Mouse (Mus musculus) hindbrain, embryonic 13.5 days (tissue): ENCODE data around the gene Gm11273. TPM values are rescaled to one million over a fixed set of nuclear protein-coding genes. Genes with fewer than 3 reads are reported as not detected.
"Not testable (repeated sequence)": the region's sequence is repeated elsewhere in the genome, so short reads cannot be mapped to it uniquely, and the experiment has no call there.

Experiments used
- ATAC-seq: fragments of 200-750 bp; cut with Nextera tagmentation; 2 replicates; pipeline ENCODE4 v1.8.0; 2017; ENCODE audit warnings: moderate TSS enrichment; ENCODE audit not compliant: low FRiP score
- H3K27ac ChIP-seq: fragments of 300-500 bp; sonication (generic); 2 replicates; pipeline ENCODE4 v1.5.1; 2015; ENCODE audit warnings: inconsistent platforms, mild to moderate bottlenecking, moderate library complexity
- H3K27me3 ChIP-seq: fragments of 300-500 bp; sonication (generic); 2 replicates; pipeline ENCODE4 v1.6.1; 2015; ENCODE audit warnings: mild to moderate bottlenecking, inconsistent platforms
- H3K36me3 ChIP-seq: fragments of 300-500 bp; sonication (generic); 2 replicates; pipeline ENCODE4 v1.6.1; 2015; ENCODE audit warnings: mild to moderate bottlenecking, inconsistent platforms
- H3K4me1 ChIP-seq: fragments of 300-500 bp; sonication (generic); replicated peaks from 2 replicates; pipeline ENCODE4 v1.6.1; 2015; ENCODE audit warnings: inconsistent platforms
- H3K4me2 ChIP-seq: fragments of 300-500 bp; sonication (generic); 2 replicates; pipeline ENCODE4 v1.6.1; 2015; ENCODE audit warnings: inconsistent platforms, mild to moderate bottlenecking, moderate library complexity
- H3K4me3 ChIP-seq: fragments of 300-500 bp; sonication (generic); 2 replicates; pipeline ENCODE4 v1.5.1; 2015; ENCODE audit warnings: mild to moderate bottlenecking, inconsistent platforms
- H3K9ac ChIP-seq: fragments of 300-500 bp; sonication (generic); 2 replicates; pipeline ENCODE4 v1.6.1; 2015; ENCODE audit warnings: mild to moderate bottlenecking, inconsistent platforms
- H3K9me3 ChIP-seq: fragments of 300-500 bp; sonication (generic); 2 replicates; pipeline ENCODE4 v1.6.1; 2016; ENCODE audit warnings: inconsistent platforms
- WGBS: fragments of 180-500 bp; shearing (Covaris S2); methylation state at CpG from one replicate; pipeline ENCODE4 v1.1.7; 2015; 5-methylcytosine and 5-hydroxymethylcytosine counted together
- polyA plus RNA-seq: library from polyadenylated mRNA; unstranded; fragments of >200 nt; fragmentation: Nextera tagmentation; extraction: Ambion mirVana; gene quantifications from 2 replicates; pipeline ENCODE4 v1.2.1, GENCODE M21; 2015

The Gm11273 gene
- polyA plus RNA-seq, 1 experiment from 2014 or later: 3.8 TPM

DNA sequence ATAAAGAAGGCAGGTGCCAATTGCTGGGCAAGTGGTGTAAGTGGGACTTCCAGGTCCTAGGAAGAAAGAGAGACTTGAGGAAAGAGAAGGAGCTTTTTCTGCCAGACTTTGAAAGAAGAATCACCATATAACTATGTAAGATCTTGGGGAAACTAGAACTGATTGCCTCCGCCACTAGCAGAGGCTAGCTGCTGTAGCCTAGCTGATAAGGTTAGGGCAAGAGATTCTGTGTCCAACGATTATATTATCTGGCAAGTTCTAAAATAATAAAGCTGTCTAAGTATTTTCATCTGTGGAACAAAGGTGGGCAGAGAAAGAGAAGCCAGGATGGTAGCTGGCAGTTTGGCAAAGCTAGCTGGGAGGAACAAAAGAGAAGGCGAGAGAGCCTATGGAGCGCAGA lies 28.8 kb downstream of the Gm11273 start:
- no peak overlapping the region for H3K4me2 ChIP-seq
- no peak for ATAC-seq
- peaks cover 11% of the 10 kb centered on the region; the same call in 1 of the 2 replicates for H3K27me3 ChIP-seq
- H3K9me3 ChIP-seq: no peaks in the 10 kb centered on the region
- 29% methylated on average over 4 of the region's 4 CpGs for WGBS
- no peaks in the 10 kb centered on the region for H3K36me3 ChIP-seq
- no peak overlapping the region for H3K4me3 ChIP-seq
- no peak overlapping the region for H3K27ac ChIP-seq
- 0 out of 2 replicates have a peak, but pooled peaks cover 3% of the 10 kb centered on the region for H3K4me1 ChIP-seq
- H3K9ac ChIP-seq: no peak overlapping the region

DNA sequence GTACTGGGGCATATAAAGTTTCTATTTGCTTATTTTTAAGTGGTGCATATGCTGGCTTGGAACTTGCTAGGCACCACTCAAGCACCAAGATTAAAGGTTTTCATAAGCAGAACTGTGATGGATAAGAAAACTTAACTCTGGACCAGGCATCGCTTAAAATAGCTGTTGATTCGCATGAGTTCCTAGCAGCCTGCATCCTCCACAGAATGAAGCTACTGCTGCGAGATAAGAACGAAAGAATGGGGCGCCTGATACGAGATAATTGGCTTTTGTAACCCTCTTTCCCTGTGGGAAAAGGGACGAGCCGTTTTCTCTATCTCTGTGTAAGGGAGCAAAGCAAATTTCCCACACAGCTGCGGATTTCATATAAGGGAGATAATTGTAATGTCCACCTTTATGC lies 32.1 kb downstream of the Gm11273 start:
- H3K4me2 ChIP-seq: peak overlapping the region; percentile 78
- no peaks in the 10 kb centered on the region for H3K36me3 ChIP-seq
- no peak overlapping the region for H3K4me3 ChIP-seq
- 0 out of 2 replicates have a peak, but pooled peaks cover 3% of the 10 kb centered on the region for H3K4me1 ChIP-seq
- H3K9ac ChIP-seq: no peak overlapping the region
- WGBS: 29% methylated on average over 9 of the region's 9 CpGs
- no peaks in the 10 kb centered on the region for H3K9me3 ChIP-seq
- ATAC-seq: no peak
- 0 out of 2 replicates have a peak, but pooled peaks cover 10% of the 10 kb centered on the region for H3K27me3 ChIP-seq
- H3K27ac ChIP-seq: no peak overlapping the region

DNA sequence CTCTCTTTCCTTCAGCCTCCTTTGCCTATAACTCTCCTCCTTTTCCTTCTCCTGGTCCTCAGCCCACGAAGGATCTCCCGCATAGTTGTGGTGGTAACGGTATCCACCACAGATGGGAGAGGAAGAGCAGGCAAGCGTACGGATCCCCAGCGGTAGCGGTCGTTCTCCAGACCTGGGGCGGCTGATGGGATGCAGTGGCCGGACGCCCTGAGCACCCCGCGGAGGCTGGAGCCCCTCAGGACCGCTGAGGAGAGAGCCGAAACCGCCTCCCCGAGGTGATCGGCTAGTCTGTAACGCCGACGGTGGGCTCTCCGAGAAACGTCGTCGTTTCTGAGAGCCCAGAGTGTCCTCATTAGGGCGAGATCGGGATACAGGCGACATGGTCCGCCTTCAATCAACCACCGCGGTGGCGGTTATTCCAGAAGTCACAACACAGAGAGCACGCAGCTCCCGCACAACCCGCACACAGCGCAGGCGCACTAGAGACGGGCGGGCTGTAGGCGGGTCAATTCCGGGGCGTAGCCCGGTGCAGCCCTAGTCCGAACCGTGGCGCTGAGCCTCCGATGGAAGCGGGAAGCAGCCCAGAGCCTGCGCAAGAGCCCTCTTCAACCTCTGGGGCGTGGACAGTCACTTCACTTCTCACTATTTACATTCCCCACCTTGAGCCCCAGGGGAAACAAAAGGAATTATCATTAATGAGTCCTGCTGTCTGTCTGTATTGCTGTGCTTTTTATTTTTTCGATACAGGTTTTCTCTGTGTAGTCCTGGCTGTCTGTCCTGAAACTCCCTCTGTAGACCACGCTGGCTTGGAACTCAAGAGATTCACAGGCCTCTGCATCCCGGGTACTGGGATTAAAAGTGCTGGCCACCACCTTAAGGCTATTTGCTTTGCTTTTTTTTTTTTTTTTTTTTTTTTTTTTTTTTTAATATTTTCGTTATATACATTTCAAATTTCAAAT lies 32.9 kb downstream of the Gm11273 start, which contains the start of gene Nkapl:
TSS of gene Nkapl (minus strand) at position 449 of the 959 bp plus-strand sequence.
- Histone ChIP-seq H3K4me1 (0 out of 2 replicates have a peak, but pooled peaks cover 3% of the 10 kb centered on the region), H3K4me3 (peak within 1 kb of the TSS; percentile 58), H3K9me3 (no peaks in the 10 kb centered on the region), H3K4me2 (peak within 1 kb of the TSS; percentile 78), H3K27me3 (0 out of 2 replicates have a peak, but pooled peaks cover 10% of the 10 kb centered on the region), H3K9ac (peak within 1 kb of the TSS; percentile 80), H3K36me3 (no peaks in the 10 kb centered on the region), H3K27ac (peak within 1 kb of the TSS; percentile 83)
- 2% methylated on average over 54 of the region's 54 CpGs for WGBS
- ATAC-seq: peak; percentile 100

DNA sequence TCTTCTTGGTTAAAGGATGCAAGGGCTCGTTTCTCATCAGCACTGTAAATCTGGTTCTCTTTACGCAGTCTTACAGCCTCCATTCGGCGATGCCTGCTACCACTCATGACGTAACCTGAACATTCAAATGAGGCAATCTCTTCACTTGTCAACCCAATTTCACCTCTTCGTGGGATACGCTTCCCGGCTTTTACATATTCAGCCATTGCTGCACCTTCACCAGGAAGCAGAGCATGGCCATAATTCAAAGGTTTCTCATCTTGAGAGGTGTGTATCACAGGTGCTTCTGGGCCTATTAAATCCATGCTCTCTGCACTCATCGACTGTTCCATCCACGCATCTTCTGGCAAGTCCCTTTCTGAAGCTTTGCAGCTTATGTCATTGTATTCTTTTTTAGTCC lies 33.9 kb downstream of the Gm11273 start:
- Histone ChIP-seq H3K27me3 (0 out of 2 replicates have a peak, but pooled peaks cover 10% of the 10 kb centered on the region), H3K4me2 (no peak overlapping the region), H3K27ac (no peak overlapping the region), H3K9me3 (no peaks in the 10 kb centered on the region), H3K4me1 (0 out of 2 replicates have a peak, but pooled peaks cover 3% of the 10 kb centered on the region), H3K4me3 (no peak overlapping the region), H3K36me3 (no peaks in the 10 kb centered on the region), H3K9ac (no peak overlapping the region)
- ATAC-seq: no peak
- 87% methylated on average over 10 of the region's 10 CpGs for WGBS

DNA sequence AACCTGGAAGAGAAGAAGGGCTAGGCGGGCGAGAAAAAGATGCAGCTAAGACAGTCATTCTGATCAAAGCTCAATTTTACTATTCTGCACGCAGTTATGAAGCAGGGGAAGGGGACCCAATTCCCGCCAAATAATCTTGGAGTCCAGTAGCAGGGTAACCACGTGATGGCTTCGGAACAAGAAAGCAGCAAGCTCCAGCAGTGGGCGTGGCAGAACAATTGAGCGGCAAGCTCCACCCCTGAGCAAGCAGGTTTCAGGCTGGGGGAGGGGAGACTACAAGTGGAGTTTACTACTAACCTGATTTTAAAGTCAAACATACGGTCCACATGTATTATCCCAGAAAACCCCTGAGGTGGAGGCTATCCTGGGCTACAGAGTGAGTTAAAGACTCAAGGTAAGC lies 38.7 kb downstream of the Gm11273 start:
- not testable (repeated sequence) for H3K27me3 ChIP-seq, ATAC-seq, H3K9ac ChIP-seq, H3K4me3 ChIP-seq, H3K27ac ChIP-seq, H3K36me3 ChIP-seq, H3K9me3 ChIP-seq, H3K4me2 ChIP-seq, H3K4me1 ChIP-seq
- 47% methylated on average over 9 of the region's 9 CpGs for WGBS

DNA sequence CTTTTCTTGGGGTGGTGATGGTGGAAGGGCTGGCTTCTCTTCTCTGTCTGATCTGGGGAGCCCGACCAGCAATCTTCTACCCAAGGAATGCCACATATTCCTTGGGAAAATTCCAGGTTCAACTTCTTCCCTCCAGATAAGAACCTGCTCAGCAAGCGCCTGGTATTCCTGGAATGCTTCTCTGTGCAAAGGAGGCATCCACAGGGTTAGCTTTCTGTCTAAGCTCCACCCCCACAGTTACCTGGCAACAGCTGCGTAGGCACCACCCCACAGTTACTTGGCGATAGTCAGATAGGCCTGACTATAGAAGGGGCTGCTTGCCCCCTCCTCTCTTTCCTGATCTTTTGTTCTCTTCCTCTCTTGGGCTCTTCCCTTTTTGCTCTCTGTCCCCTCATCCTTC lies 44.9 kb downstream of the Gm11273 start:
- 13% methylated on average over 4 of the region's 4 CpGs for WGBS

DNA sequence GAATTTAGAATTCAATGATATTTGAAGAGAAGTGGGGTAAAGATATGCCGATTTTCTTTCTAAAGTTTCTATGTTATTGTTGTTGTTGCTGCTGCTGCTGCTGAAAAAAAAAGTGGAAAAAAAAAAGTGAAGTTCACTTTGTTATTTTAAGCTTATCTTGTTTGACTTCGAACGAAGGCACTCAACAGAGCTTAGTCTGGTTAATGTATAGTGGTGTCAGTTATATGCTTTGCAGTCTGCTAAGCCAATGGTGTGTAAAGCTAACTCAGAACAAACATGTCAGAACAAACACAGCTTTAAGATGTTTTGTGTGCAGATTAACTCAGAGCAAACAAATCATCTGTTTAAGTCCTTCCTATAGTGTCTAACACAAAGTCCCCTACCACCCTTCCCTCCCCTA lies 47.1 kb downstream of the Gm11273 start:
- peaks cover 21% of the 10 kb centered on the region for H3K4me1 ChIP-seq
- H3K9me3 ChIP-seq: no peaks in the 10 kb centered on the region
- H3K4me2 ChIP-seq: no peak overlapping the region
- H3K36me3 ChIP-seq: peaks cover 8% of the 10 kb centered on the region; the same call in 1 of the 2 replicates
- no peak overlapping the region for H3K27ac ChIP-seq
- no peak overlapping the region for H3K9ac ChIP-seq
- 91% methylated on average over 3 of the region's 3 CpGs for WGBS
- ATAC-seq: no peak
- no peak overlapping the region for H3K4me3 ChIP-seq
- H3K27me3 ChIP-seq: peaks cover 21% of the 10 kb centered on the region

More for the DNA sequence above, 44.9 kb downstream of the Gm11273 start:
- H3K27ac ChIP-seq: no peak overlapping the region
- no peak overlapping the region for H3K9ac ChIP-seq
- 0 out of 2 replicates have a peak, but pooled peaks cover 2% of the 10 kb centered on the region for H3K36me3 ChIP-seq
- H3K27me3 ChIP-seq: peaks cover 24% of the 10 kb centered on the region
- no peak for ATAC-seq
- peaks cover 17% of the 10 kb centered on the region for H3K4me1 ChIP-seq
- H3K4me2 ChIP-seq: no peak overlapping the region
- no peaks in the 10 kb centered on the region for H3K9me3 ChIP-seq
- no peak overlapping the region for H3K4me3 ChIP-seq

DNA sequence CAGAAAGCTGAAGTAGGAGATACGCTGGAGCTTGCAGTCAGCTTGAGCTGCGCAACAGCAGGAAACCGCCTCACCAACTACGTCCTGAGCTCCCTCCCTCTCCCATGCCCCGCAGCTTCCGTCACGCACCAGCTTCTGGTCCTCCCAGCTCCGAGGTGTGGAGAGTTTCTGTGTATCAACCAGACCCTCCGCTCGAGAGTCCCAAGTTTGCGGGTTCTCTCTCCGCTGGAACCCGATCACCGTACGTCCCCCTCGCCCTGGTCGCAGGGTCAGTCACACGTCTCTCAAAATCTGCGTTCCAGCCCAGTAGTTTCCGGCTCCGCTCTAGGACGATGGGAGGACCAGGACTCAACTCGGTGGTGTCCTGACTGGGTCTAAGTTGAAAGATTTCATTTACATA lies 47.8 kb downstream of the Gm11273 start, which contains the start of gene Zscan26:
TSS of gene Zscan26 (minus strand) at position 282 of the 400 bp plus-strand sequence.
- H3K4me1 ChIP-seq: peaks cover 21% of the 10 kb centered on the region
- peak; percentile 96 for ATAC-seq
- WGBS: under 1% methylated on average over 23 of the region's 23 CpGs
- peak within 1 kb of the TSS; percentile 70 for H3K4me2 ChIP-seq
- peak within 1 kb of the TSS; percentile 77 for H3K9ac ChIP-seq
- H3K9me3 ChIP-seq: no peaks in the 10 kb centered on the region
- H3K4me3 ChIP-seq: peak within 1 kb of the TSS; percentile 75
- peak within 1 kb of the TSS; percentile 80 for H3K27ac ChIP-seq
- H3K36me3 ChIP-seq: peaks cover 15% of the 10 kb centered on the region
- peaks cover 21% of the 10 kb centered on the region for H3K27me3 ChIP-seq

DNA sequence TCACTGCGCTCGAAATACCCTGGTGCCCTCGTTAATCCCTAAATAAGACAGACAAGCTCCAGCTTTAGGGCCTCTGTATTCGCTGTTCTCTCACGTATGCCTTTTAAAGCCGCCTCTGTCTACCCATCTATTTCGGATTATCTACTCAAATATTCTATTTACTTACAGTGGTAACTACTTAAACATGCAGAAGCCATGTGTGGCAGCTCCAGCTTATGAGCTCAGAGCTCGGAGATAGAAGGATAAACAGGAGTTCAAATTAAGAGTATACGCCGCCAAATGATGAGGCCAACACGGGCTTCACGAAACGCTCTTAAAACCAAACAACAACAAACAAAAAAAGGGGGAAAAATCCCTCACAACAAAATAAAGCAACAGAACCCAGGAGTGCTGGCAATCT lies 48.2 kb downstream of the Gm11273 start:
- peak overlapping the region; percentile 77 for H3K9ac ChIP-seq
- H3K36me3 ChIP-seq: peaks cover 19% of the 10 kb centered on the region
- H3K4me1 ChIP-seq: peaks cover 21% of the 10 kb centered on the region
- H3K27ac ChIP-seq: peak overlapping the region; percentile 80
- H3K4me3 ChIP-seq: peak overlapping the region; percentile 75
- WGBS: 3% methylated on average over 13 of the region's 13 CpGs
- no peak for ATAC-seq
- H3K27me3 ChIP-seq: peaks cover 21% of the 10 kb centered on the region
- peak overlapping the region; percentile 70 for H3K4me2 ChIP-seq
- H3K9me3 ChIP-seq: no peaks in the 10 kb centered on the region

Other genes with a start within 250 kb of the Gm11273 start
- not detected in 2 replicates for gene Gpx5, start 208.7 kb downstream of the Gm11273 start, polyA plus RNA-seq
- not detected in 2 replicates for gene Gpx6, start 189.3 kb downstream of the Gm11273 start, polyA plus RNA-seq
- not detected in 2 replicates for gene Olfr1367, start 154.5 kb downstream of the Gm11273 start, polyA plus RNA-seq
- 13.5 and 15.5 TPM in 2 replicates for gene Zscan12, start 138.6 kb downstream of the Gm11273 start, polyA plus RNA-seq
- gene Zkscan3, start 98.7 kb downstream of the Gm11273 start, polyA plus RNA-seq: 83.2 and 85.9 TPM in 2 replicates
- gene Pgbd1, start 60.4 kb downstream of the Gm11273 start, polyA plus RNA-seq: 4.0 and 4.2 TPM in 2 replicates
- 22.5 and 25.2 TPM in 2 replicates for gene Zscan26, start 47.7 kb downstream of the Gm11273 start, polyA plus RNA-seq
- gene Nkapl, start 32.9 kb downstream of the Gm11273 start, polyA plus RNA-seq: 4.2 and 4.6 TPM in 2 replicates
- 9.9 and 10.0 TPM in 2 replicates for gene Zkscan4, start 22.5 kb downstream of the Gm11273 start, polyA plus RNA-seq
- not detected in 2 replicates for gene Gm10065, start 22.0 kb downstream of the Gm11273 start, polyA plus RNA-seq
- 0.44 and 0.57 TPM in 2 replicates for gene AK157302, start 6.2 kb downstream of the Gm11273 start, polyA plus RNA-seq
- 5.8 and 6.6 TPM in 2 replicates for gene Zkscan8, start 29.7 kb upstream of the Gm11273 start, polyA plus RNA-seq
- gene Olfr1366, start 41.4 kb upstream of the Gm11273 start, polyA plus RNA-seq: 0.12 and 0.16 TPM in 2 replicates
- 0.05 TPM in 2 replicates for gene Olfr1535, start 58.5 kb upstream of the Gm11273 start, polyA plus RNA-seq
- not detected in 2 replicates for gene Olfr1364, start 80.3 kb upstream of the Gm11273 start, polyA plus RNA-seq
- not detected in 2 replicates for gene Olfr1362, start 112.6 kb upstream of the Gm11273 start, polyA plus RNA-seq
- gene Olfr11, start 141.1 kb upstream of the Gm11273 start, polyA plus RNA-seq: 0.05 and 0.08 TPM in 2 replicates
- not detected in 2 replicates for gene Olfr1361, start 162.0 kb upstream of the Gm11273 start, polyA plus RNA-seq
- gene Olfr1360, start 176.0 kb upstream of the Gm11273 start, polyA plus RNA-seq: not detected in 2 replicates
- not detected in 2 replicates for gene Olfr1359, start 196.7 kb upstream of the Gm11273 start, polyA plus RNA-seq
- gene Hist1h2bl, start 214.7 kb upstream of the Gm11273 start, polyA plus RNA-seq: 1.1 and 1.9 TPM in 2 replicates
- 12.9 and 14.0 TPM in 2 replicates for gene Hist1h2ai, start 215.0 kb upstream of the Gm11273 start, polyA plus RNA-seq
- 5.9 and 6.4 TPM in 2 replicates for gene Hist1h3h, start 216.2 kb upstream of the Gm11273 start, polyA plus RNA-seq
- 1.9 and 2.3 TPM in 2 replicates for gene Hist1h2bm, start 220.6 kb upstream of the Gm11273 start, polyA plus RNA-seq
- 0.39 and 0.84 TPM in 2 replicates for gene Hist1h4j, start 233.6 kb upstream of the Gm11273 start, polyA plus RNA-seq
- 1.6 and 2.7 TPM in 2 replicates for gene Hist1h4k, start 249.1 kb upstream of the Gm11273 start, polyA plus RNA-seq